Mouse (Mus musculus) MEL (cell line): ENCODE data around the gene Atp8b4. TPM values are rescaled to one million over a fixed set of nuclear protein-coding genes. Genes with fewer than 3 reads are reported as not detected.

Source experiments
- DNase-seq: peaks from one replicate; pipeline ENCODE4 v3.0.0; 2011; ENCODE audit warnings: low read depth, low spot score
- H3K27ac ChIP-seq: 2 replicates; pipeline ENCODE4 v1.5.1; 2012; ENCODE audit warnings: low read depth, mild to moderate bottlenecking, control low read depth, low read length, moderate library complexity; ENCODE audit not compliant: control insufficient read depth
- H3K27me3 ChIP-seq, 2 experiments: fragments of 150-350 bp in 1 of 2; sonication (generic) in 1 of 2; 2 replicates each; pipeline ENCODE4 v1.6.1; 2012; ENCODE audit warnings: low read length in 2 of 2, mild to moderate bottlenecking in 2 of 2, improper control_type of control experiment in 1 of 2, moderate library complexity in 1 of 2; ENCODE audit not compliant: insufficient read depth in 2 of 2, control insufficient read depth in 1 of 2
- H3K36me3 ChIP-seq, 2 experiments: 2 replicates each; pipeline ENCODE4 v1.6.1; 2012 to 2014; ENCODE audit warnings: low read length in 2 of 2, improper control_type of control experiment in 1 of 2, inconsistent platforms in 1 of 2, mild to moderate bottlenecking in 1 of 2; ENCODE audit not compliant: insufficient read depth in 2 of 2, control insufficient read depth in 1 of 2
- H3K4me1 ChIP-seq, 2 experiments: fragments of 150-350 bp in 1 of 2; sonication (generic) in 1 of 2; 2 replicates each; pipeline ENCODE4 v1.6.1; 2012; ENCODE audit warnings: low read length in 2 of 2, improper control_type of control experiment in 1 of 2, mild to moderate bottlenecking in 1 of 2; ENCODE audit not compliant: insufficient read depth in 2 of 2, control insufficient read depth in 1 of 2
- H3K4me3 ChIP-seq, 2 experiments: fragments of 150-350 bp in 1 of 2; sonication (generic) in 1 of 2; 2 replicates each; pipeline ENCODE4 v1.5.1; 2012; ENCODE audit warnings: low read depth in 2 of 2, low read length in 2 of 2, mild to moderate bottlenecking in 2 of 2, moderate library complexity in 2 of 2, control low read depth in 1 of 2, improper control_type of control experiment in 1 of 2; ENCODE audit not compliant: control insufficient read depth in 1 of 2, insufficient read depth in 1 of 2
- H3K79me2 ChIP-seq: 2 replicates; pipeline ENCODE4 v1.6.1; 2012; ENCODE audit warnings: mild to moderate bottlenecking, low read length, moderate library complexity; ENCODE audit not compliant: control insufficient read depth, poor library complexity, insufficient read depth
- H3K9ac ChIP-seq: 2 replicates; pipeline ENCODE4 v1.6.1; 2012; ENCODE audit warnings: low read depth, mild to moderate bottlenecking, control low read depth, low read length, moderate library complexity; ENCODE audit not compliant: control insufficient read depth, poor library complexity, severe bottlenecking
- H3K9me3 ChIP-seq: fragments of 150-350 bp; sonication (generic); replicated peaks from 2 replicates; pipeline ENCODE4 v1.6.1; 2012; ENCODE audit warnings: mild to moderate bottlenecking, low read length, improper control_type of control experiment, moderate library complexity; ENCODE audit not compliant: insufficient read depth
- CHD1 ChIP-seq: IDR thresholded peaks from 2 replicates; pipeline ENCODE4 v1.6.1; 2012; ENCODE audit warnings: low read depth, mild to moderate bottlenecking, inconsistent platforms, low read length, improper control_type of control experiment
- ETS1 ChIP-seq: IDR thresholded peaks from 2 replicates; pipeline ENCODE4 v1.6.1; 2012; ENCODE audit warnings: low read depth, mild to moderate bottlenecking, inconsistent platforms, low read length, improper control_type of control experiment, moderate library complexity
- GATA1 ChIP-seq: IDR thresholded peaks from 2 replicates; pipeline ENCODE4 v1.6.1; 2011; ENCODE audit warnings: low read depth, low read length, improper control_type of control experiment
- JUND ChIP-seq: IDR thresholded peaks from 2 replicates; pipeline ENCODE4 v1.6.1; 2011; ENCODE audit warnings: low read depth, mild to moderate bottlenecking, improper control_type of control experiment, low read length
- KAT2A ChIP-seq: conservative IDR thresholded peaks from 2 replicates; pipeline ENCODE4 v1.6.1; 2012; ENCODE audit warnings: low read depth, low read length, improper control_type of control experiment, inconsistent platforms
- MAFK ChIP-seq: IDR thresholded peaks from 2 replicates; pipeline ENCODE4 v1.6.1; 2011; ENCODE audit warnings: low read depth, mild to moderate bottlenecking, low read length, improper control_type of control experiment, borderline replicate concordance
- MAZ ChIP-seq: IDR thresholded peaks from 2 replicates; pipeline ENCODE4 v1.6.1; 2012; ENCODE audit warnings: low read depth, mild to moderate bottlenecking, inconsistent platforms, low read length, improper control_type of control experiment
- MEF2A ChIP-seq: IDR thresholded peaks from 2 replicates; pipeline ENCODE4 v1.6.1; 2014; ENCODE audit warnings: low read depth, mild to moderate bottlenecking, inconsistent platforms, low read length, improper control_type of control experiment; ENCODE audit not compliant: poor library complexity, insufficient replicate concordance, severe bottlenecking; ENCODE audit errors: extremely low read depth
- MXI1 ChIP-seq: IDR thresholded peaks from 2 replicates; pipeline ENCODE4 v1.6.1; 2011; ENCODE audit warnings: mild to moderate bottlenecking, low read depth, low read length, improper control_type of control experiment
- MYB ChIP-seq: IDR thresholded peaks from 2 replicates; pipeline ENCODE4 v1.6.1; 2011; ENCODE audit warnings: mild to moderate bottlenecking, low read depth, low read length, improper control_type of control experiment
- MYC ChIP-seq: IDR thresholded peaks from 2 replicates; pipeline ENCODE4 v1.6.1; 2011; ENCODE audit warnings: low read depth, mild to moderate bottlenecking, low read length, improper control_type of control experiment, moderate library complexity
- POLR2AphosphoS2 ChIP-seq: IDR thresholded peaks from 2 replicates; pipeline ENCODE4 v1.6.1; 2011; ENCODE audit warnings: low read length, improper control_type of control experiment
- SIN3A ChIP-seq: IDR thresholded peaks from 2 replicates; pipeline ENCODE4 v1.6.1; 2012; ENCODE audit warnings: low read length, improper control_type of control experiment, inconsistent platforms
- TAL1 ChIP-seq: IDR thresholded peaks from 2 replicates; pipeline ENCODE4 v1.6.1; 2012; ENCODE audit warnings: mild to moderate bottlenecking, inconsistent platforms, low read length, moderate library complexity, mixed read lengths
- TCF12 ChIP-seq: IDR thresholded peaks from 2 replicates; pipeline ENCODE4 v1.6.1; 2014; ENCODE audit warnings: low read depth, mild to moderate bottlenecking, inconsistent platforms, low read length, improper control_type of control experiment, moderate library complexity
- USF1 ChIP-seq: IDR thresholded peaks from 2 replicates; pipeline ENCODE4 v1.6.1; 2014; ENCODE audit warnings: low read depth, mild to moderate bottlenecking, inconsistent platforms, low read length, improper control_type of control experiment, moderate library complexity
- ZC3H11A ChIP-seq: IDR thresholded peaks from 2 replicates; pipeline ENCODE4 v1.6.1; 2012; ENCODE audit warnings: low read depth, mild to moderate bottlenecking, inconsistent platforms, low read length, improper control_type of control experiment
- ZKSCAN1 ChIP-seq: IDR thresholded peaks from 2 replicates; pipeline ENCODE4 v1.6.1; 2012; ENCODE audit warnings: low read depth, mild to moderate bottlenecking, inconsistent platforms, low read length, improper control_type of control experiment, moderate library complexity
- ZNF384 ChIP-seq: IDR thresholded peaks from 2 replicates; pipeline ENCODE4 v1.6.1; 2012; ENCODE audit warnings: low read depth, mild to moderate bottlenecking, inconsistent platforms, low read length, improper control_type of control experiment
- polyA plus RNA-seq, 2 experiments: library from polyadenylated mRNA; stranded (reverse) in 1 of 2; unstranded in 1 of 2; fragments of >175 nt in 1 of 2; fragments of >200 nt in 1 of 2; gene quantifications; 2 replicates each; pipeline versions ENCODE4 v1.2.1 to v1.2.4; 2012; ENCODE audit warnings: low replicate concordance in 2 of 2, low read depth in 1 of 2; ENCODE audit not compliant: insufficient read length in 2 of 2, insufficient read depth in 1 of 2, missing spikeins in 1 of 2
- total RNA-seq: library from RNA; depleted of rRNA; stranded (reverse); fragments of 300-350 nt; gene quantifications from 2 replicates; pipeline ENCODE4 v1.2.3, GENCODE M21; 2012

Atp8b4 gene
- total and polyA plus RNA-seq, 3 experiments: not detected

DNA sequence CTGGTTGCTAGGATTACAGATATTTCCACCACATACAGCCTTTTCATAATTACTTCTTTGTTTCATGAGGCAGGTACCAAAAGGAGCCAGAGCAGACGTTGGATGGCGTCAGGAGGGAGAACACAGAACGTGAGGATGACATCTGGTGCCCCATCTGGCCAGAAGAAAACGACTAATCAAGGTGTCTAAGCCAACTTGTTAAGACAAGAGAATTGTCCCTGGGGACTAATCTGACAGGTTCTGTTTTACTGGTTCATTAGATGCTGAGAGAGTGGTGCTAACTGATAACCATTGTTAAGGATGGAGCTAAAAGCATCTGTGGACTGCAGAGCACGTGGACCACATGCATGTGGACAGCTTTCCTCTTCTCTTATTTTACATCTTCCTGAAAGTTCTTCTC, 7.8 kb downstream of the Atp8b4 start (continued):
- TF ChIP-seq KAT2A (no peak), POLR2AphosphoS2 (no peak)

- no peaks in the 10 kb centered on the region; a peak in 1 of 4 replicates for H3K4me1 ChIP-seq
- no peak for TF ChIP-seq MYC
- TF ChIP-seq TCF12: no peak
- TF ChIP-seq JUND: no peak
- TF ChIP-seq TAL1: no peak
- TF ChIP-seq MXI1: no peak
- TF ChIP-seq USF1: no peak
- no peak for TF ChIP-seq ZKSCAN1
- TF ChIP-seq MYB: no peak
- no peak for TF ChIP-seq MEF2A
- no peak for TF ChIP-seq GATA1
- no peak for TF ChIP-seq MAFK
- no peak for TF ChIP-seq ZNF384
- no peak for TF ChIP-seq KAT2A
- TF ChIP-seq ETS1: no peak
- TF ChIP-seq MAZ: no peak
- TF ChIP-seq CHD1: no peak
- no peaks in the 10 kb centered on the region for H3K9me3 ChIP-seq
- no peak overlapping the region for H3K27ac ChIP-seq
- no peaks in the 10 kb centered on the region for H3K36me3 ChIP-seq
- H3K9ac ChIP-seq: no peak overlapping the region
- no peak overlapping the region for H3K4me3 ChIP-seq
- DNase-seq: peak; percentile 9
- no peaks in the 10 kb centered on the region for H3K79me2 ChIP-seq
- no peaks in the 10 kb centered on the region for H3K27me3 ChIP-seq
These were observed 9.0 kb downstream of the Atp8b4 start for GRCm38 (mm10) chr2:126491446-126491845.

GRCm38 (mm10) chr2:126490573-126490972, 9.9 kb downstream of the Atp8b4 start:
- Histone ChIP-seq H3K9ac (no peak overlapping the region), H3K27me3 (no peaks in the 10 kb centered on the region), H3K79me2 (no peaks in the 10 kb centered on the region), H3K4me3 (no peak overlapping the region), H3K27ac (no peak overlapping the region), H3K9me3 (no peaks in the 10 kb centered on the region), H3K4me1 (no peaks in the 10 kb centered on the region; a peak in 1 of 4 replicates), H3K36me3 (no peaks in the 10 kb centered on the region)
- TF ChIP-seq MEF2A (no peak), MAFK (no peak), SIN3A (no peak), ZKSCAN1 (no peak), TAL1 (no peak), GATA1 (no peak), ZC3H11A (no peak)
- no peak for DNase-seq
